Mouse (Mus musculus) hindbrain, postnatal 0 days (tissue): Measurements from ENCODE around the gene Prap1. TPM values are rescaled to one million over a fixed set of nuclear protein-coding genes. Genes with fewer than 3 reads are reported as not detected.
A peak's percentile ranks its signal among the peaks of the same experiment; 100 is the strongest.

Source experiments
- ATAC-seq: fragments of 200-750 bp; cut with Nextera tagmentation; 2 replicates; pipeline ENCODE4 v1.8.0; 2017; ENCODE audit warnings: mild to moderate bottlenecking, moderate TSS enrichment, moderate library complexity
- DNase-seq: peaks from one replicate; pipeline ENCODE4 v3.0.0-alpha.2; 2015; ENCODE audit warnings: low spot score
- H3K27ac ChIP-seq: fragments of 300-500 bp; sonication (generic); 2 replicates; pipeline ENCODE4 v1.5.1; 2014; ENCODE audit warnings: mild to moderate bottlenecking
- H3K27me3 ChIP-seq: fragments of 300-500 bp; sonication (generic); 2 replicates; pipeline ENCODE4 v1.6.1; 2014; ENCODE audit warnings: low read length, mixed read lengths; ENCODE audit not compliant: insufficient read depth
- H3K36me3 ChIP-seq: fragments of 300-500 bp; sonication (generic); 2 replicates; pipeline ENCODE4 v1.6.1; 2014; ENCODE audit warnings: low read length, mixed read lengths; ENCODE audit not compliant: insufficient read depth
- H3K4me1 ChIP-seq: fragments of 300-500 bp; sonication (generic); 2 replicates; pipeline ENCODE4 v1.6.1; 2014; ENCODE audit warnings: antibody characterized with exemption, low read length, mixed read lengths; ENCODE audit not compliant: insufficient read depth
- H3K4me2 ChIP-seq: fragments of 300-500 bp; sonication (generic); 2 replicates; pipeline ENCODE4 v1.6.1; 2014; ENCODE audit warnings: low read depth, mild to moderate bottlenecking, low read length, moderate library complexity, mixed read lengths
- H3K4me3 ChIP-seq: fragments of 300-500 bp; sonication (generic); 2 replicates; pipeline ENCODE4 v1.5.1; 2014; ENCODE audit warnings: low read length
- H3K9ac ChIP-seq: fragments of 300-500 bp; sonication (generic); replicated peaks from 2 replicates; pipeline ENCODE4 v1.6.1; 2014; ENCODE audit warnings: mild to moderate bottlenecking, low read length, moderate library complexity, mixed read lengths
- H3K9me3 ChIP-seq: fragments of 300-500 bp; sonication (generic); 2 replicates; pipeline ENCODE4 v1.6.1; 2016; ENCODE audit warnings: low read length, mixed read lengths
- CTCF ChIP-seq: IDR thresholded peaks from 2 replicates; pipeline ENCODE4 v1.5.1; 2016; ENCODE audit warnings: antibody characterized with exemption, control low read depth, low read depth
- WGBS: fragments of 180-500 bp; shearing (Covaris S2); extraction: QIAGEN DNeasy Blood & Tissue Kit; methylation state at CpG from one replicate; pipeline ENCODE4 v1.1.7; 2014; 5-methylcytosine and 5-hydroxymethylcytosine counted together
- polyA plus RNA-seq: library from polyadenylated mRNA; unstranded; fragments of >200 nt; fragmentation: Nextera tagmentation; extraction: Ambion mirVana; gene quantifications from 2 replicates; pipeline ENCODE4 v1.2.1, GENCODE M21; 2015
- total RNA-seq: library from RNA; depleted of rRNA; stranded (reverse); fragments of >200 nt; gene quantifications from 2 replicates; pipeline ENCODE4 v1.2.3, GENCODE M21; 2014

Prap1 gene
- total and polyA plus RNA-seq, 2 experiments from 2014 or later = not detected

DNA sequence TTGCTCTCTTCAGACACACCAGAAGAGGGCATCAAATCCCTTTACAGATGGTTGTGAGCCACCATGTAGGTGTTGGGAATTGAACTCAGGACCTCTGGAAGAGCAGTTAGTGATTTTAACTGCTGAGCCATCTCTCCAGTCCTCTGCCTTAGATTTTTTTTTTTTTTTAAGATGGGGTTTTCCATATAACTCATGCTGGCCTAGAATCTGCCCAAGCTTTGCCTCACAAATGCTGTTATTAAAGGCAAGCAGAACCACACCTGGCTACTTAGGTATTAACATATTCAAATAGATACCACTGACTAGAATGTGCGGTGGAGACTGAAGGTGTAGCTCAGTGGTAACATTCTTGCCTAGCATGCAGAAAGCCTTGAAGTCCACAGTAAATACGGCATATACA is 27.3 kb downstream of the Prap1 start:
- DNase-seq = no peak
- no peaks in the 10 kb centered on the region for H3K36me3 ChIP-seq
- H3K4me3 ChIP-seq = no peak overlapping the region
- TF ChIP-seq CTCF = no peak
- H3K9ac ChIP-seq = no peak overlapping the region
- no peaks in the 10 kb centered on the region for H3K27me3 ChIP-seq
- H3K27ac ChIP-seq = no peak overlapping the region
- WGBS = 84% methylated on average over 2 of the region's 2 CpGs
- H3K9me3 ChIP-seq = no peaks in the 10 kb centered on the region
- H3K4me2 ChIP-seq = no peak overlapping the region
- H3K4me1 ChIP-seq = peaks cover 4% of the 10 kb centered on the region; the same call in 1 of the 2 replicates
- ATAC-seq = no peak

DNA sequence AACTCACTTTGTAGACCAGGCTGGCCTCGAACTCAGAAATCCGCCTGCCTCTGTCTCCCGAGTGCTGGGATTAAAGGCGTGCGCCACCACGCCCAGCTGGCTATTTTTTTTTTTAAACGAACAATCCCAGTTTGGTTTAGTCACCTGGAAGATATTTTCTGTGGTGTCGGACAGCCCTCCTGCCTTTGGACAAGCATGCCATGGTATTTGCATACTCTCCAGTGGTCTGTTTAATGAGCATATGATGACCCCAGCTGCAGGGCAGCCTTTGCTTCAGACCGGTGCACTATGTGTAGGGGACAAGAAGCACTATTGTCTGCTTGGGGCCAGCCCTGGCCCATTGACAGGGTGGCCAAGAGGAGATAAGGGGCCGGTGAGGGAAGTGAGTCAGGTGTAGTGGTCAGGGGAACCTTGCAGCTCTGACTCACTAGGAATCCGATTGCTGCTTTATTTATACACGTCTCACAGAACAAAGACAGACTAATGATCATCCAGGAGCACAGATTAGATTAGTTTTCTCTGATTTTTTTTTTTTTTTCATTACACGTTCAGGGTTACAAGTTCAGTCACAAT is 28.2 kb downstream of the Prap1 start:
- ATAC-seq = no peak

DNA sequence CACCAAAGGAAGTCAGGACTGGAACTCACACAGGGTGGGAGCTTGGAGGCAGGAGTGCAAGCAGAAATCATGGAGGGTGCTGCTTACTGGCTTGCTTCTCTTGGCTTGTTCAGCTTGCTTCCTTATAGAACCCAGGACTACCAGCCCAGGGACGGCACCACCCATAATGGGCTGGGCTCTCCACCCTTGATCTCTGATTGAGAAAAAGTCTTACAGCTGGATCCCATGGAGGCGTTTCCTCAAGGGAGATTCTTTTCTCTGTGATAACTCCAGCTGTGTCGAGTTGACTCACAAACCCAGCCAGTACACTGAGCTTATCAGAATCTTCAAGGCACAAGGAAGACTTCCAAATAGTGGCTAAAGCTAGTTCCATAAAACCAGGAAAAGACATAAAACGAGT is 29.6 kb downstream of the Prap1 start:
- Histone ChIP-seq H3K27ac (no peak overlapping the region), H3K9ac (no peak overlapping the region), H3K27me3 (no peaks in the 10 kb centered on the region), H3K9me3 (no peaks in the 10 kb centered on the region), H3K36me3 (no peaks in the 10 kb centered on the region), H3K4me3 (no peak overlapping the region), H3K4me2 (no peak overlapping the region), H3K4me1 (no peaks in the 10 kb centered on the region)
- DNase-seq = no peak
- ATAC-seq = no peak
- TF ChIP-seq CTCF = no peak
- 38% methylated on average over 4 of the region's 4 CpGs for WGBS

More for the DNA sequence above, 28.2 kb downstream of the Prap1 start:
- Histone ChIP-seq H3K36me3 (no peaks in the 10 kb centered on the region), H3K4me1 (peaks cover 4% of the 10 kb centered on the region; the same call in 1 of the 2 replicates), H3K4me2 (no peak overlapping the region), H3K4me3 (no peak overlapping the region), H3K9ac (no peak overlapping the region), H3K9me3 (no peaks in the 10 kb centered on the region), H3K27ac (no peak overlapping the region), H3K27me3 (no peaks in the 10 kb centered on the region)
- no peak for TF ChIP-seq CTCF
- no peak for DNase-seq
- 69% methylated on average over 12 of the region's 13 CpGs for WGBS

DNA sequence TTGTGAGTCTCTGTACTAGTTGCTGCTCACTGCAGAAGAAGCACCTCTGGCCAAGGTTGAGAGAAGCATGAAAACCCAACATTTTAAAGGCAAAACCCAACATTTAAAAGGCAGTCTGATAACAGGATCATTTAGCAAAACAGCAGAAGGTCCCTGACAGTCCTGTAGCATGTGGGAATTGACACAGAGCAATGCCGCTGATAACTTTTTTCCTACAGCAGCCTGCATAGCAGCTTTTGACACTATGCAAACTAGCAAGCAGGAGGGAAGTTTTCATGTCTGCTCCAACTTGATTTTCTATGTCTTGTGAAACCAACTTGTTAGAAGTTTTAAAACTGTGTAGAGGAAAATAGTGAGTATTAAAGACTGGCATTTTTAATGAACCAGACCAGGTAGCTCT is 31.2 kb downstream of the Prap1 start:
- no peak for TF ChIP-seq CTCF
- 85% methylated on average over 1 of the region's 1 CpGs for WGBS
- DNase-seq (no peak), ATAC-seq (no peak)
- Histone ChIP-seq H3K27me3 (no peaks in the 10 kb centered on the region), H3K4me1 (no peaks in the 10 kb centered on the region), H3K9ac (no peak overlapping the region), H3K9me3 (no peaks in the 10 kb centered on the region), H3K36me3 (no peaks in the 10 kb centered on the region), H3K4me2 (no peak overlapping the region), H3K4me3 (no peak overlapping the region), H3K27ac (no peak overlapping the region)

DNA sequence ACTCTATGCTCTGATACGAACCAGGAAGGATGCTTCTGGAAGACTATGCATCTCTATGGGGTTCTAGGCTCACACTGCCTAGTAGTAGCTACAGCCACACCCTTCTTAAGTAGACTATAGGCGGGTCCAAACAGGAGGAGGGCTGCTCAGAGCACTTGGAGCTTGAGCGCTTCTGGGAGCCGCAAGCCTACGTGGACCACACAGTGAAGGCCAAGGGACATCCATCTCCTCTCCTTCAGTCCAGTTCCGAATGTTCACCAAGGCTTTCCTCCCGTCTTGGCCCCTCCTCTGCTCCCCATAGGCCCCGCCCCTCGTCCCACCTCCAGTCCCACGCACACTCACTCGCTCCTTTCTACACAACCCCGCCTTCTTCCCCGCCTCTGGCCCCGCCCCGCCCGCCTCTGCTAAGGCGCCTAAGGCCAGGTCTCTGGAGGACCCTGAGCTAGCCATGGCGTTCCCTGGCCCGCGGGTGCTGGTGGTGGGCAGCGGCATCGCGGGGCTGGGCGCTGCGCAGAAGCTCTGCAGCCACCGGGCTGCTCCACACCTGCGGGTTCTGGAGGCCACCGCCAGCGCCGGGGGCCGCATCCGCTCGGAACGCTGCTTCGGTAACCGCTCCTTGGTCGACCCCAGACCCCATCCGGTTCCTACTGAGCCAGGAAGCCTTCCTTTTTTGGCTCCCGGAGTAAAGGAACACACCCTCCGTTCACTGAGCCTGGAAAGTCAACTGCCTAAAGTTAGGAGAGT is 32.3 kb downstream of the Prap1 start:
- Histone ChIP-seq H3K9ac (peak overlapping the region; percentile 73), H3K4me1 (no peaks in the 10 kb centered on the region), H3K9me3 (no peaks in the 10 kb centered on the region), H3K36me3 (no peaks in the 10 kb centered on the region), H3K4me3 (peak overlapping the region; percentile 70), H3K27ac (peak overlapping the region; percentile 51; the same call in 1 of the 2 replicates), H3K4me2 (peak overlapping the region; percentile 60), H3K27me3 (no peaks in the 10 kb centered on the region)
- WGBS = 2% methylated on average over 40 of the region's 40 CpGs
- ATAC-seq = peak; percentile 98
- DNase-seq = peak; percentile 91
- no peak for TF ChIP-seq CTCF

DNA sequence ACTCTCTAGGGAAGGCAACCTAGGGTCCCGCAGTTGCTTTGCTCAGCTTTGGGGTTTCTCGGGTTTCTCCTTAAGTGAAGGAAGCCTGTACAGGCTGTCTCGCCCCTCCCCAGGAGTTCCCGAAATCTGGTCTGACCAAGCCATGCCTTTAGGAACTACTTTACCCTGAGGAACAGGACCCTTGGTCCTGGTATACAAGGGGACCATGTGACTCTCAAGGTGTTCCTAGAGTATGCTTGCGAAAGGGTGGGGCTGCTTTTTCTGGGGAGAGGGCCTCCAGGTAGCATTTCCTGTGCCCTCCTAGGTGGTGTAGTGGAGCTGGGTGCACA is 32.8 kb downstream of the Prap1 start:
- Histone ChIP-seq H3K36me3 (no peaks in the 10 kb centered on the region), H3K9ac (peak overlapping the region; percentile 73), H3K4me1 (no peaks in the 10 kb centered on the region), H3K4me2 (peak overlapping the region; percentile 60), H3K27ac (no peak overlapping the region), H3K4me3 (peak overlapping the region; percentile 70), H3K27me3 (no peaks in the 10 kb centered on the region), H3K9me3 (no peaks in the 10 kb centered on the region)
- ATAC-seq (no peak; the same call in 1 of the 2 replicates), DNase-seq (no peak)
- TF ChIP-seq CTCF = no peak
- 11% methylated on average over 5 of the region's 5 CpGs for WGBS

DNA sequence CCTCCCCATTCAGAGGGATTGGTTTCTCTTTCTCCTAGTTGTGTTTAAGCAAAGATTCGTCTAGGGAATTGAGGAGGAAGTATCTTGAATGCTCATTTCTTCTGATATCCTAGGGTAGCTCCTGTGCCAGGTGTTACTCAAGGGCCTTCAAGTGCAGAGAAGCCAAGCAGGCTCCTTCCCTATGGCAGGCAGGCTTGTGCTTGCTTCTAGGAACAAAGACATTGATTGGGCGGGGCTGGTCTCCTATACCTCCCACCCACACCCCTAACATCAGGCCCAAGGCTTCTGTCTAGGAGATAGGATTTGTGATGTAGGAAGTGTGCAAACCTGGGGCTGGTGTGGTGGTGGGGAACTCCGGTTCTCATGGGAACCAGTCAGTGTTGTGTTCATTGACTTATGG is 33.7 kb downstream of the Prap1 start:
- no peak for ATAC-seq
- Histone ChIP-seq H3K27ac (no peak overlapping the region), H3K9me3 (no peaks in the 10 kb centered on the region), H3K4me1 (no peaks in the 10 kb centered on the region), H3K36me3 (no peaks in the 10 kb centered on the region), H3K9ac (no peak overlapping the region), H3K4me3 (no peak overlapping the region), H3K4me2 (no peak overlapping the region), H3K27me3 (no peaks in the 10 kb centered on the region)
- no peak for TF ChIP-seq CTCF
- 86% methylated on average over 3 of the region's 3 CpGs for WGBS
- DNase-seq = no peak
